Mouse (Mus musculus) liver, adult 2 months (tissue): Measurements from ENCODE around the gene Chek2. TPM values are rescaled to one million over a fixed set of nuclear protein-coding genes. Genes with fewer than 3 reads are reported as not detected.
A peak's percentile ranks its signal among the peaks of the same experiment; 100 is the strongest.

ENCODE experiments used
- DNase-seq: peaks from one replicate; pipeline ENCODE4 v3.0.0-alpha.2; 2011; ENCODE audit warnings: low read depth, low spot score; ENCODE audit errors: extremely low read depth
- H3K27ac ChIP-seq: fragments of 200-500 bp; replicated peaks from 2 replicates; pipeline ENCODE4 v1.5.1; 2012; ENCODE audit warnings: low read depth, mild to moderate bottlenecking, control low read depth, inconsistent platforms, low read length; ENCODE audit not compliant: insufficient read depth
- H3K27me3 ChIP-seq: fragments of 200-500 bp; 2 replicates; pipeline ENCODE4 v1.6.1; 2012; ENCODE audit warnings: mild to moderate bottlenecking, moderate library complexity, low read length, inconsistent platforms; ENCODE audit not compliant: control insufficient read depth, insufficient read depth
- H3K36me3 ChIP-seq: fragments of 200-500 bp; 2 replicates; pipeline ENCODE4 v1.6.1; 2012; ENCODE audit warnings: low read length, inconsistent platforms; ENCODE audit not compliant: control insufficient read depth, insufficient read depth
- H3K4me1 ChIP-seq: fragments of 200-500 bp; 2 replicates; pipeline ENCODE4 v1.6.1; 2011; ENCODE audit warnings: low read length; ENCODE audit not compliant: control insufficient read depth, insufficient read depth
- H3K4me3 ChIP-seq: fragments of 200-500 bp; 2 replicates; pipeline ENCODE4 v1.5.1; 2011; ENCODE audit warnings: low read depth, mild to moderate bottlenecking, control low read depth, low read length, moderate library complexity; ENCODE audit not compliant: insufficient read depth
- H3K79me2 ChIP-seq: fragments of 200-500 bp; 2 replicates; pipeline ENCODE4 v1.6.1; 2012; ENCODE audit warnings: inconsistent platforms, mild to moderate bottlenecking, low read length, moderate library complexity; ENCODE audit not compliant: control insufficient read depth, insufficient read depth
- H3K9ac ChIP-seq: fragments of 200-500 bp; 2 replicates; pipeline ENCODE4 v1.6.1; 2012; ENCODE audit warnings: low read depth, mild to moderate bottlenecking, control low read depth, inconsistent platforms, low read length
- CTCF ChIP-seq: fragments of 200-500 bp; IDR thresholded peaks from 2 replicates; pipeline ENCODE4 v1.5.1; 2011; ENCODE audit warnings: low read depth, low read length, control low read depth
- POLR2A ChIP-seq: fragments of 200-500 bp; IDR thresholded peaks from 2 replicates; pipeline ENCODE4 v1.6.1; 2011; ENCODE audit warnings: low read length, control low read depth; ENCODE audit not compliant: insufficient read depth; ENCODE audit errors: extremely low read depth
- WGBS: fragments of 180-500 bp; shearing (Covaris S2); methylation state at CpG from one replicate; pipeline ENCODE4 v1.1.7; 2018; 5-methylcytosine and 5-hydroxymethylcytosine counted together
- polyA plus RNA-seq: library from polyadenylated mRNA; depleted of rRNA; stranded (reverse); fragments of >200 nt; gene quantifications from 2 replicates; pipeline ENCODE4 v1.2.3, GENCODE M21; 2012
- total RNA-seq: library from RNA; depleted of rRNA; stranded (reverse); fragments of >200 nt; gene quantifications from 2 replicates; pipeline ENCODE4 v1.2.3, GENCODE M21; 2014

Chek2 gene
- total and polyA plus RNA-seq, 2 experiments: 1.5 to 3.6 TPM

DNA sequence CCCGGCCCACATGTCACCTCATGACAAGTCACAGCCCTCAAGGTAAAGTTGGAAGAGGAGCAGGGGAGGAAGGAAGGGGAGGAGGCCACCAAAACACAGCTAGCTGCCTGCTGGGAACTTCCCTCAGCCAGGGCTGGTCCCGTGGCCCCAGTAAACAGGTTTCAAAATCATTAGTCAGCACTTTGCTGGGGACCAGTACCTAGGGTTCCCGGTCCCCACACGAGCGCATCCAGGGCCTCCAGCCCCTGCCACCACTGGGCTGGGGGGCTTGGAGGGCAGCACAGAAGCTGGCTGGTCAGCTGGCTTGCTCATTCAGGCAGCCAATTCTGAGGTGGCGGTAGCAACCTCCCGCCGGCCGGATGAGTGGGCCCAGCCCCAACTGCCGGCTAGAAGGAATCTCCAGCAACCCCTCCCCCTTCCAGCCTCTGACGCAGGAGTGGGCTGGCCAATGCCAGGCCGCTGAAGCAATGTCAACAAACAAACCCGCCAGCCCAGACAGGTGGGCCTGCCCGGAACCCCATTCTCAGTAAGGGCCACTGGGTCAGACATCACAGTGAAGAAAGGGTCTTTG lies 31.6 kb upstream of the Chek2 start:
- Histone ChIP-seq H3K27ac (peak overlapping the region; percentile 92), H3K27me3 (no peaks in the 10 kb centered on the region), H3K36me3 (peaks cover 7% of the 10 kb centered on the region; the same call in 1 of the 2 replicates), H3K4me1 (peaks cover 21% of the 10 kb centered on the region), H3K79me2 (peaks cover 28% of the 10 kb centered on the region; the same call in 1 of the 2 replicates), H3K4me3 (peak overlapping the region; percentile 80), H3K9ac (peak overlapping the region; percentile 99)
- TF ChIP-seq POLR2A (peak; percentile 46; the same call in 1 of the 2 replicates), CTCF (no peak)
- DNase-seq: peak; percentile 83
- under 1% methylated on average over 14 of the region's 14 CpGs for WGBS

DNA sequence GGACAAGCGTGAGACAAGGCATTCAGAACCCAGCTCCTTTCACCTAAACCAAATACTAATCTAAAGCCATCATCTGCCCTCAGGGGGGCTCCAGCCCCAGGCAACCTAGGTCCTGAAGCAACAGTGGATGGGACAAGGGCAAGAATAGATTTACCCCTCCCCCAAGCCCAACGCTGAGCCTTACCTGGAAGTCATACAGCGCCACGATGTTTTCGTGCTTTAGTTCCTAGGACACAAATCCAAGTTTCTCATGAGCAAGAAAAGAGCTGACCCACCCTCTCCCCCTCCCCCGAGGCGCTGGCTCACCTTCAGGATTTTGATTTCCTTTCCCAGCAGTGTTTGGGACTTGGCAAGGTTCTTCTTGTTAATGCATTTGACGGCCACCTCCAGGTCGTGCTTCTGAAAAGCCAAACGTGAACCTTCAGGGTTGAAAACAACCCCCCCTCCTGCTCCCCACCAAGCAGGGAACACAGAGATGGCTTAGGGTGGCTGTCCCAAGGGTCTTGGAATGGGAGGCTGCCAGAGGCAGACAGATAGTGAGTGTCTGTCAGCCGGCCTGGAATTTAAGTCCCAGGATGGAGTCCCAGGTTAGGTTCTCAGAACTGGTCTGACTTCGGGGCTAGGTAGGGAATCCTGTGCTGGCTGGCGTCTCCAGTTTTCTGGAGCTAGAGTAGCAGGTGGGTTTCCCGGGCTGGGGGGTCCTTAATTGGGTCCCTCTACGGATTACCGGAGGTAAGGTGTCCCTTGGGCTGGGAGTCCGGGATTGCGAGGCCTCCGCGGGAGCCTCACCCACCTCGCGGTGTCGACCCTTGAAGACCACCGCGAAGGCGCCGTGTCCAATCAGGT lies 30.7 kb upstream of the Chek2 start:
- peak overlapping the region; percentile 80 for H3K4me3 ChIP-seq
- peaks cover 28% of the 10 kb centered on the region; the same call in 1 of the 2 replicates for H3K79me2 ChIP-seq
- H3K27ac ChIP-seq: peak overlapping the region; percentile 92
- TF ChIP-seq CTCF: no peak
- TF ChIP-seq POLR2A: no peak
- no peaks in the 10 kb centered on the region for H3K27me3 ChIP-seq
- peaks cover 21% of the 10 kb centered on the region for H3K4me1 ChIP-seq
- DNase-seq: peak; percentile 67
- WGBS: under 1% methylated on average over 27 of the region's 27 CpGs
- H3K9ac ChIP-seq: peak overlapping the region; percentile 99
- peaks cover 4% of the 10 kb centered on the region; the same call in 1 of the 2 replicates for H3K36me3 ChIP-seq

DNA sequence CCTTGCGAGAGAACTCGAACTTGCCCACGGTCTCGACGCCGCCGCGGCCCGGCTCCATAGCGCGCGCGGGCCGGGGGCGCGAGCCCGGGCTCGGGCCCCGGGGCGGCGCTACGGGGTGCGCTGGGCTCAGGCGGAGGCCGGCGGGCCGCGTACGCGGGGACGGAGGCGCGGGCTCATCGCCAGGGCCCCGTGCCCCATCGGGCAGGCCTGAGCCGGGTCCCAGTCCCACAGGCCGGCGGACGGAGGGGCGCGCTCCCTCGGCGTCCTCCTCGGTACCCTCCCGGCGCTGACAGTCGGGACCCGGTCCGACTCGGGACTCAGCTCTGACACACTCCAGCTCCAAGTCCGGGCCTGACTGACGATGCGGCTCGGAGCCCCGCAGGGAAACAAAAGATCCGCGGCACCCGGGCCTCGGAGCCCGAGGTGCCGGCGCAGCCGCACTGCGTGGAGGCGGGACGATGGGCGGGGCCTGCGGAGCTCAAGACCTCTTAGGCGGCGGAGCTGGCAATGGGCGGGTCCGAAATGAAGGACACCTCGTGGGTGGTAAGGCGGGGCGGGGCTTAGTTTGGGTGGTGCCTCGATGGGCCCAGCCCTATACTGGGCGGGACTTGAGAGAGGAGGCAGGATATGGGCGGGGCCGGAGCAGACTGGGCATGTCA lies 30.0 kb upstream of the Chek2 start, which contains the start of gene Ulk1:
Gene Ulk1, minus strand, starts transcription at position 431 of the 659 bp plus-strand sequence.
- TF ChIP-seq CTCF (no peak), POLR2A (peak; percentile 99)
- Histone ChIP-seq H3K9ac (peak within 1 kb of the TSS; percentile 99), H3K79me2 (peaks cover 28% of the 10 kb centered on the region; the same call in 1 of the 2 replicates), H3K27me3 (no peaks in the 10 kb centered on the region), H3K27ac (peak within 1 kb of the TSS; percentile 92), H3K4me3 (peak within 1 kb of the TSS; percentile 80), H3K4me1 (peaks cover 21% of the 10 kb centered on the region), H3K36me3 (peaks cover 4% of the 10 kb centered on the region; the same call in 1 of the 2 replicates)
- DNase-seq: peak; percentile 94
- 1% methylated on average over 79 of the region's 80 CpGs for WGBS

DNA sequence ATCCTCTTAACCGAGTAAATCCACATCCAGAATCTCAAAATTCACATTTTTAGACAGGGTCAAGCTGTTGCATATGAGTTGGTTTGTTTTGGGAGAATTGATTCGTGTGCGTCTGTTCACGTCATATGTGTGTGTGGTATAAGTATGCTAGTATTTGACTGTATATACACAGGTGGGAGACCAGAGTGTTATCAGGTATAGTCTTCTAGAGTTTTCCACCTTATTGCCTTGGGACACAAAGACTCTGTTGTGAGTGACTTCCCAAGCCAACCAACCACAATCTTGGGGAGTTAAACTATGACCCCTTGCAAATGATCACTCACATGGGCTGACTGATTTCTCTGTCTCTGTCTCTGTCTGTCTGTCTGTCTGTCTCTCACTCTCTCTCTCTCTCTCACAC lies 15.4 kb upstream of the Chek2 start:
- Histone ChIP-seq H3K4me3 (no peak overlapping the region), H3K36me3 (peaks cover 7% of the 10 kb centered on the region), H3K27me3 (no peaks in the 10 kb centered on the region), H3K27ac (no peak overlapping the region), H3K9ac (no peak overlapping the region), H3K4me1 (no peaks in the 10 kb centered on the region), H3K79me2 (no peaks in the 10 kb centered on the region)
- no peak for DNase-seq
- 88% methylated on average over 4 of the region's 4 CpGs for WGBS
- TF ChIP-seq CTCF: no peak
- TF ChIP-seq POLR2A: no peak

DNA sequence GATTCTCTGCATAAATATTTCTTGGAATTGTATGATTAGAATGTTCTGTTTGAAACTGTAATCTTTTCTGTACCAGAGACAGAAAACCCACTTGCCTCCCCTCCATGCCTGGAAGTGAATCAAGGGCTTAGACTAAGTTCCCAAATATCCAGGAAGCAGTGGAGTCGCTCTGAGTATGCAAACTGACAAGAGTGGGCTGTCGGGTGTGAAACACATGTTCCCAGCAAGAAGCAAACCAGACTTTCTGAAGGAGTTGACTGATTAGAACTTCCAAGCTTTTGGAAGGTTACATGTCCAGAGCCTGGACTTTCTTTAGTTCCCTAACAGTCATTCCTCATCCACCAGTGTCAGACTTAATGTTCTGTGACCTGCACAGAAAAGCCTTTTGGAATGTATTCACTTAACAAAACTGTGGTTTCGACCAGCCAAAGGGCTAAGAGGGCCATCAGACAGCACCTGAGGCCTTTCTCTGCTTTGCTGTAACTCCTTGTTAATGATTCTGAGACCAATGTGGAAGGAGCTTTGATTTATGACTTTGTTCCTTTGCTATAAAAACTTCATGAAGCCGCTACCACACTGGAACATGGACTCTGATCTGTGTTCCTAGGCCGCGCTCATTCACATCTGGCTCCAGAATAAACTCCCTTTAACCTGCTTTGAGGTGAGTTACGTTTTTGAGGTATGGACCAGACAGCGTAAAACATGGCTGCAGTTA lies 12.8 kb upstream of the Chek2 start:
- no peak for TF ChIP-seq CTCF
- TF ChIP-seq POLR2A: no peak

More for the DNA sequence above, 12.8 kb upstream of the Chek2 start:
- Histone ChIP-seq H3K27me3 (no peaks in the 10 kb centered on the region), H3K4me3 (no peak overlapping the region), H3K9ac (no peak overlapping the region), H3K36me3 (peaks cover 7% of the 10 kb centered on the region), H3K27ac (no peak overlapping the region), H3K79me2 (no peaks in the 10 kb centered on the region), H3K4me1 (no peaks in the 10 kb centered on the region)
- peak; percentile 17 for DNase-seq
- 84% methylated on average over 8 of the region's 8 CpGs for WGBS
